Mouse (Mus musculus) ovary, adult 18-20 months (tissue): ENCODE data around the gene Spn.

ENCODE experiments used
- DNase-seq: peaks from one replicate; pipeline ENCODE4 v3.0.0; 2022; ENCODE audit warnings: low spot score, mixed read lengths

The Spn gene

GRCm38 (mm10) chr7:127140623-127141404 is 3.2 kb upstream of the Spn start:
- no peak for DNase-seq

- DNase-seq, result no peak
Observed at GRCm38 (mm10) chr7:127139562-127139961, 1.9 kb upstream of the Spn start.

GRCm38 (mm10) chr7:127139100-127139499 is 1.5 kb upstream of the Spn start:
- DNase-seq, result no peak

GRCm38 (mm10) chr7:127136181-127137071 is 1.2 kb downstream of the Spn start:
- no peak for DNase-seq

- no peak for DNase-seq
Observed at GRCm38 (mm10) chr7:127134821-127135447, 2.7 kb downstream of the Spn start.

GRCm38 (mm10) chr7:127133125-127133524 is 4.5 kb downstream of the Spn start:
- no peak for DNase-seq

GRCm38 (mm10) chr7:127129638-127130037 is 8.0 kb downstream of the Spn start:
- no peak for DNase-seq

- DNase-seq, result no peak
Observed at GRCm38 (mm10) chr7:127121911-127122270, 15.7 kb downstream of the Spn start, which contains the start of gene Qprt. Qprt (minus strand) TSS chr7:127122226.

GRCm38 (mm10) chr7:127121061-127121910 is 16.3 kb downstream of the Spn start:
- no peak for DNase-seq

- no peak for DNase-seq
Observed at GRCm38 (mm10) chr7:127118671-127119445, 18.8 kb downstream of the Spn start.

- no peak for DNase-seq
Observed at GRCm38 (mm10) chr7:127117948-127118347, 19.7 kb downstream of the Spn start.

GRCm38 (mm10) chr7:127116331-127116935 is 21.2 kb downstream of the Spn start:
- no peak for DNase-seq

- DNase-seq, result no peak
Observed at GRCm38 (mm10) chr7:127114920-127115319, 22.7 kb downstream of the Spn start.

- no peak for DNase-seq
Observed at GRCm38 (mm10) chr7:127113614-127114259, 23.9 kb downstream of the Spn start.

- DNase-seq, result no peak
Observed at GRCm38 (mm10) chr7:127112921-127113597, 24.6 kb downstream of the Spn start.

GRCm38 (mm10) chr7:127112251-127112841 is 25.3 kb downstream of the Spn start:
- DNase-seq, result no peak

GRCm38 (mm10) chr7:127111461-127111860 is 26.2 kb downstream of the Spn start:
- no peak for DNase-seq

GRCm38 (mm10) chr7:127110239-127111007 is 27.2 kb downstream of the Spn start:
- peak; percentile 43 for DNase-seq
